Mouse (Mus musculus): ENCODE results near the gene Frmd4b.

Frmd4b gene

GRCm38 (mm10) chr6:97293667-97294569, 323.4 kb downstream of the Frmd4b start:
- intact Hi-C loops (cut with DNase I), result no loop called here

DNA sequence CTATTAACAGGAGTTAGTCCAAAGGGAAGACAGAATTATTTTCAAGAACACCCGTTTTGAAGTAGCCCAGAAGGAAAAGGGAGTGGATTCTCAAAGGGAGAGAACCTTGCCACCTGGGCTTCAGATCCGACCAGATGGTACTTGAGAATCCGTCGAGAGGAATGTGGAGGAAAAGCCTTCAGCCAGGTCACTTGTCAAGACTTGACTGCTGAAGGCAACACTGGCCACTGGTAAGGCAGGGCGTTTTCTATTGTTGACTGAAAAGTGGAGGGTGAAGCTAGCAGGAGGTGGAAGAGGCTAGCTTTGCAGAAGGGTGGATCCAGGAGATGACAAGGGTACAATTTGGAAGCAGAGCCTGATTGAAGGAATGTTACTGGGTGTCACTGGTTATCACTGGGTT, 324.4 kb downstream of the Frmd4b start:
- intact Hi-C loops (cut with DNase I), result no loop called here

GRCm38 (mm10) chr6:97292096-97292495, 325.2 kb downstream of the Frmd4b start:
- intact Hi-C loops (cut with DNase I), result no loop called here

- intact Hi-C loops (cut with DNase I), result no loop called here
These were observed 326.0 kb downstream of the Frmd4b start for GRCm38 (mm10) chr6:97291159-97291908.

DNA sequence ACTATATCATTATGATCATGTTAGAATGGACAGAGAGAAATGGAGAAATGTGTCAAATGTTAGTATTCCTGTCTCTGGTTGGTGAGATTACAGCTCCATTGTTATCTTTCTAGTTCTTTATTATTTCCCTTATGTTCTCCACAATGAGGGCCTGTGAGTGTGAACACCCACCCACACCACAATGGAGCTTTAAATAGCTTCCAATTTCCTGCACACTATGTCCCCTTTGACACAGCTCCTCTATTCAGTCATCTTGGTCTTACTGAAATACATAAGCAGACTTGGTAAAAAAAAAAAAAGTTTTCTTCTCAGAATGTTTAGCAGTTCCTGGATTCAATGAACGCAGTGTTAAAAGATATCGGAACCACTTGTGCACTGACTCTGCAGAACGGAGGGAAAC, 326.7 kb downstream of the Frmd4b start:
- intact Hi-C loops (cut with DNase I), result no loop called here

GRCm38 (mm10) chr6:97289838-97290237, 327.5 kb downstream of the Frmd4b start:
- intact Hi-C loops (cut with DNase I), result no loop called here

- intact Hi-C loops (cut with DNase I), result no loop called here
These were observed 328.0 kb downstream of the Frmd4b start for GRCm38 (mm10) chr6:97289316-97289820.

- intact Hi-C loops (cut with DNase I), result no loop called here
These were observed 329.1 kb downstream of the Frmd4b start for GRCm38 (mm10) chr6:97288047-97288855.

- intact Hi-C loops (cut with DNase I), result no loop called here
These were observed 331.0 kb downstream of the Frmd4b start for GRCm38 (mm10) chr6:97286332-97286731.

- intact Hi-C loops (cut with DNase I), result no loop called here
These were observed 333.7 kb downstream of the Frmd4b start for GRCm38 (mm10) chr6:97283676-97284075.

DNA sequence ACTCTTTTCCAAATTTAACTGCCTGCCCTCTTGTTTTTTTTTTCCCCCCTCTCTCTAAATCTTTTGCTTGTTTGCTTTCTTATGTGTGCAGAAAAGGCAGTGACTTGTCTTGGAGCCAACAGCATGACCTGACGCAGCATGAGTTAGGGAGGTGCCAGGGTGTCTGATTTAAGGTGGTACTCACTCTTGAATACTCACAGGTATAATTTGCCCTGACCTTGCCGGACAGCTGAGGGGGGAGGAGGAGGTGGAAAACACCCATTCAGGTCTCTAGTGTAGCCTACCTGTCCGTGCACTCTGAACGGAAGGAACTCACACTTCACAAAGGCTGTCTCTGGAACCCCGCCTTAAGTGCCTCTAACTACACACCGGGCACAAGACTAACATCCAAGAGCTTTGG, 338.5 kb downstream of the Frmd4b start:
- intact Hi-C loops (cut with DNase I), result loop anchor here (1.0 to 5.0 kb wide), 3 partner anchors 138 to 458 kb away; no protein-coding TSS in a partner anchor

DNA sequence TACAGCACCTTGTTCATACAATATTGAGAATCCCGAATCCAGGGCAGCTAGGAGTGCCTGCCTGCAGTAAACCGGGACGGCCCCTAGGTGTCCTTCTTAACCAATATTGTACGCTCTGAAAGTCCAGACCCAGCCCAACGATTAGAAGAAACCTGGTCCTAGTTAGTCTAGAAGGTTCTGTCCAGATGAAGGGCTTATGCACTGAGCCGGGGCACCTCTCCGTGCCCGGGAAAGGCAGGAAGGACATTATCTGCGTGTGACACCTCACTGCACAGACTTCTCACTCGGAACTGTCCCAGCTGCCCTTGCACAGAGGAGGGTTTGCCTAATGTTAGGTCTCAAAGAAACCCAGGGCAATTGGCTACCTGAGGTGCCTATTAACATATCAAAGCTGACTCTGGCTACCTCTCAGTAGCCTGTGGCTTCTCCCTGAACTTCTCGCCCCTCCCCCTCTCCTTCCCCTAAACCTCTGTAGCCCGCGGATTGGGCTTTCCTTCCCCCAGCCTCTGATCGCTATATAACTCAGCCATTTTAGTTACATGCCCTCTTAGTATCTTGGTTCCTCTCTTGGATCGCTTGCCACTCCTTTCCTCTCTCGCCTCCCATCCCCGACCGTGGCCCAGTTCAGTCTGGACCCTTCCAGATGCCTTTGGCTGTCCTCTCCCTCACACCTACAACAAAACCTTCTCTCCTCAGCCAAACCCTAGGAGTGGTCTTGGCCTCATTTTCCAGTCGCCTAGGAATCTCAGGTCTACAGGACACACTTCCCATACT, 339.1 kb downstream of the Frmd4b start:
- intact Hi-C loops (cut with DNase I), result loop anchor here (1.0 to 5.0 kb wide), 3 partner anchors 139 to 459 kb away; no protein-coding TSS in a partner anchor

- intact Hi-C loops (cut with DNase I), result loop anchor here (5.0 kb wide), 1 partner anchor 460 kb away; no protein-coding TSS in a partner anchor
These were observed 340.3 kb downstream of the Frmd4b start for GRCm38 (mm10) chr6:97276890-97277497.

- intact Hi-C loops (cut with DNase I), result loop anchor here (5.0 kb wide), 1 partner anchor 461 kb away; no protein-coding TSS in a partner anchor
These were observed 341.0 kb downstream of the Frmd4b start for GRCm38 (mm10) chr6:97276366-97276765.

DNA sequence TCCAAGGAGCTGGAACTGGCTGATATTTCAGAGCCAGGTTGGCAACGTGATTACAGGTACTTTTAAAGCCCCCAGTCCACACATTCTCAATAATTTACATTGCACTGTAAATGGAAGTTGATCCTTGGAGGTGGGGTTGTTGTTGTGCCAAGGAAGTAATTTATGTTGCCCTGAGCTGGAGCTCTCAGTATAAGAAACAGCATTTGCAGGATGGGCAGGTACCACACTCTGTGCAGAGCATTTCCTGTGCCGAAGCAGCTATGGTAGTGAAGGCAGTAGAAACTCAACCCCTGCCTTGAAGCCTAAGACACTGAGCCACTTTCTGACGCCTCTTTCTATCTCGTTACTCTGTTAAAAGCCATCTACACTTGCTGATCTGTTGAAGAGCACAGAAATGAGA, 341.6 kb downstream of the Frmd4b start:
- intact Hi-C loops (cut with DNase I), result loop anchor here (5.0 kb wide), 1 partner anchor 462 kb away; no protein-coding TSS in a partner anchor

DNA sequence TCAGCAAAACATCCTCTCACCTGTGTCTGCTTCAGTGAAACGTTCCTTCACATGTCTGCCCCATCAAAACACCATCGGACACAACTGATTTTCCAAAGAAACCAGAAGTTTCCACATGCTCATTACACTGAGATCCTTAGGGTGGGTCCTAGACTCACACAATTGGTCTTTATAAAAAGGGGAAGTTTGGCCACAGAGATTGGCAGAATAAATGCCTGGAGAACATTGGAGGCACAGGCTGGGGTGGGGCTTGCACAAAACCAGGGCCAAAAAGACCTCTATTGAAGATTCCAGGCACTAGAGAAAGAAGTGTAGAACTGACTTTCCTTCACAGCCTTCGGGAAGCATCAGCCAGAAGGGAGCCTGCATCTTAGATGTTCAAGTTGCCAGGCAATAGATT, 343.6 kb downstream of the Frmd4b start:
- intact Hi-C loops (cut with DNase I), result no loop called here

DNA sequence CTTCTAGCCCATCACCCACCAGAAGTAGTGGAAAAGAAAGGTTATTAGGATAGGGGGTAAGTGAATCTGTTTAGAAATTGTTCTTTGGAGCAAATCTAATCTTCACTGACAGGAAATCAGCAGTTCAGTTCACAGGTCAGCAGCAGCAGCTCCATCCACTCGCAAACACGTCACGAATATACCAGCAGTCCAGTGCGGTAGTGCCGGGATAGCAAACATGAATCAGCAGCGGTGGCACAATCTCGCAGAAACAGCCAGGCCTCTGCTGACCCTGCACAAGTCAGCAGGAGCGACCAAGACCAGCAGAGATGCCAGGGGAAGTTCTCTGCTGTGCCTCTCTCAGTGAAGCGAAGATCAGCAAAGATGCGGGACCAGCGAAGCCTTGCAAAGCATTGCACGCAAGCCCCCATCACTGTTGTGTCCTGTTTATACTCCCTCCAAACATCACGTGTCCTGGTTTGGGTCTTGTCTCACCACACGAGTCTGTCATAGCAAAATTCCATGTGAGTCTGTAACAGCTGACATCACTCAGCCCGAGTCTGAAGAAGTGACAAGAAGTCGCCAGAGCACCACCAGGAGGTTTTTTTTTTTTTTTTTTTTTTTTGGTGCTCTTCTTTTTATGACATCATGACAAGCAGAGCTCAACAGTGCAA, 344.2 kb downstream of the Frmd4b start:
- intact Hi-C loops (cut with DNase I), result no loop called here

DNA sequence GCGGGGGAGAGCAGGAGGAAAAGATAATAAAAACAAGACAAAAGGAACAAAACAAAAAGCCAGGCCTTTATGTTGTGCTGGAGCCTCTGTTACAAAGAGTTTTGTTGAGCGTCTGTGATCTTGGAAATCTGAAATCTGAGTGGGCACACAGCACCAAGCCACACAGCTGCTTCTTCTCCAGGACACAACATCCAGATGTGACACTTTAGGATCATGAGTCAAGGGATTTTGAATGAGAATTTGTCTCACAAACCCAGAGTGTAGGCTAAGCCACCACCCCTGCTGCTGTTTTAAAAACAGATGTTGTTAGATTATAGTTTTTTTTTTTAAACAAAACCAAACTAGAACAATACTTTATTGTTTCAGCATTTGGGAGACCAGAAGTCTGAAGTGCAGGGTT, 345.0 kb downstream of the Frmd4b start:
- intact Hi-C loops (cut with DNase I), result no loop called here

DNA sequence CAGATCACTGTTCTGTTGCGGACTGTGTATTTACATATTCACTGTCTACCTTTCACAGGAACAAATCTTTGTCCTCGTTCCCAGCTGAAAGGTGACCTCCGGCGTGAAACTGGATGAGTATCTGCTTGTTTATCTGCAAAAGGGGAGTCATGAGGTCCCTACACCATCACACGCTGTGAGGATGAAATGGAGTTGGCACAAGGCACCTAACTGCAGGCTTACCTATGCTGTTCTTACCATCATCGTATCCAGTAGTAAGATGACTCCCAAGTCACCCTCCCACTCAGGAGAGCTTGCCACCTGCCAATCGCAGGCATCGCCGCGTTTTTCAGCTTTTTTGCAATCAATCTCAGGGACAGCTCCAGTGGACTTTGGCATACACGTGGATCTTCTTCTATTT, 347.7 kb downstream of the Frmd4b start:
- intact Hi-C loops (cut with DNase I), result no loop called here
